Mouse (Mus musculus): ENCODE data around the gene Olfr1102.

Gene Olfr1102

GRCm38 (mm10) chr2:86998098-86998497, at the start of gene Olfr1102:
Gene Olfr1102, plus strand, starts transcription at chr2:86998398.
- no peak for DNase-seq (ENCODE audit: low spot score)

DNA sequence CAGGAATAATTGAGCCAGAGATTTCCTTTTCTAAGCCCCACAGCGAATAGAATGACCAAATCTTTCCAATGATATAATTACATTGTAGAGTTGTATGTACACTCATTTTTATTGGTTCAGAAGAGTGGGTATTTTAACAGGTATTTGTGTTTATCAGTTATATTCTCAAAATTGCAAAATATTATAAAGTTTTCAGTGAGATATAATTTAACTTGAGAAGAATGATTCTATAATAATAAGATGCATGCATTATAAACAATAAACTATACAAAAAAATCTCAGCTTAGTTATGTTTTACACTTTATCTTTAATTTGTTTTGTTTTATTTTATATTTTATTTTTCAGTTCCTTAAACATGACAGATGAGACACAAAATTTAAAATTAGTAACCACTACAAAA, 37.6 kb upstream of the Olfr1102 start, which contains the start of gene Olfr1099:
Gene Olfr1099, minus strand, starts transcription at position 101 of the 400 bp plus-strand sequence.
- DNase-seq (ENCODE audit: low spot score): no peak

GRCm38 (mm10) chr2:86979854-86980253, 18.3 kb upstream of the Olfr1102 start, which contains the start of gene Olfr1100:
Gene Olfr1100, minus strand, starts transcription at chr2:86979954.
- no peak for DNase-seq (ENCODE audit: low spot score)

GRCm38 (mm10) chr2:86991121-86991520, 7.1 kb upstream of the Olfr1102 start, which contains the start of gene Olfr1101:
Gene Olfr1101, minus strand, starts transcription at chr2:86991221.
- DNase-seq (ENCODE audit: low spot score): no peak

- DNase-seq (ENCODE audit: low spot score): no peak
Observed at GRCm38 (mm10) chr2:87026980-87027379, 28.8 kb downstream of the Olfr1102 start, which contains the start of gene Olfr1104. Gene Olfr1104, minus strand, starts transcription at chr2:87027080.

DNA sequence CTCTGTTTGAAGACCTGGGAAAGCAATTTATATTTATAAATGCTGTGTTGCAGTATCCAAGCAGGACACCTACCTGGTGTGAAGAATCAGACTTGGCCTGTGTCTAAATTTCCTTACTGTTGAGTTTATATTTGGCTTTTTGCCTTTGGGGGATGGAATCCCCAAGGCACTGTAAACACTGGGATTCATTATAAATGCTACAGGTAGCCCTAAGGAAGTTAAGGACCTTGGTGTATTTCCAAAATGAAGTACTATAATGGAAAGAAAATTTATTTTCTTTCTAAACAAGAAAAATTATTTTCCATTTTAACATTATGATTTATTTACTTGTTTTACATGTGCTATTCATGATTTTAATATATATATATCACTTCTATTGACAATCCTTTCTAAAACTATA, 38.2 kb downstream of the Olfr1102 start, which contains the start of gene Olfr1105:
Gene Olfr1105, minus strand, starts transcription at position 101 of the 400 bp plus-strand sequence.
- DNase-seq (ENCODE audit: low spot score): no peak

DNA sequence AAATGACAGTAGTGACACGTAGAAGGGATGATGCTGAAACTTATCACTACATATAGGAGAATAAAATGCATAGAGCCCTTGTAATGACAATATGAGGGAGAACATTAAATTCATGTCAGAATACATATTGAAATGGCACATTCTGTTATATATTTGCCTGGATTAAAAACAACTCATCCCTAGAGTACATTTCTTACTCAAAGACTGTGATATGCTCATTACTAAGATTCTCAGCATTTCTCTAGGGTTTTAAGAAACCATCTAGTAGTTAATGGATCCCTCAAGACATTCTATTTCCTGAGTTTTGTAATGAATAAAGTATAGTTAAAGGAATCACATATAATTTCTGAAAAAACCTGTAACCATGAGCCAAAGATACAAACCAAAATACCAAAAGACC, 54.0 kb downstream of the Olfr1102 start, which contains the start of gene Olfr1106:
Gene Olfr1106, minus strand, starts transcription at position 101 of the 400 bp plus-strand sequence.
- DNase-seq (ENCODE audit: low spot score): no peak

Data from urinary bladder, postnatal 14 days (tissue).